ENCODE assay signal across 24 mouse cellular contexts in the genomic region with DNA sequence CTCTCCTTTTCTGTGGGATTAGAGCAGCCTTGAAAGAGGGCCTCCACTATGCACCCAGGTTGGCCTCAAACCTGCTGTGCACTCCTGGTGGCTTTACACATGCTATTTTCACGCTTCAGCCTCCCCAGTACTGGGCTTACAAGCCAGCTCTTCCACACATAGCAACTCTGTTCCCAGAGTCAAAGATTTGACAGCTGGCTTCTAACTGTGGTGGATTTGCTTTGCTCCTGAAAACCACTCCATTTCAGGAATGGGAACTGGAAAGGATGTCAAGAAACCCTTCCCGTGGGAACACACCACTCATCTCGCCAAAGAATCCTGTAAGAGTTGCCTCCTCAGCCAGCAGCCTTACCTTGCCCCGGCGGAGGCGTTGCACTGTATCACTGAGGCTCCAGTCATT. TPM values are rescaled to one million over a fixed set of nuclear protein-coding genes. Genes with fewer than 3 reads are reported as not detected.
"Had no signal": no experiment of that assay in that cellular context is flagged by ENCODE, and none has a peak within 500 bp of the region (broad histone marks: within the 10 kb centered on the region; RNA-seq: fewer than 3 reads in every experiment).

No protein-coding gene starts in this region.

- H3K4me3 ChIP-seq: gastrocnemius, adult 2 months; heart, adult 2 months; heart, embryonic 12.5 days; hindbrain, embryonic 13.5 days; hindbrain, embryonic 15.5 days; layer of hippocampus, adult 2 months; left cerebral cortex, adult 2 months; limb, embryonic 10.5 days; limb, embryonic 12.5 days; liver, embryonic 13.5 days; liver, embryonic 15.5 days had no signal

- H3K9me3 ChIP-seq: heart, embryonic 12.5 days; hindbrain, embryonic 13.5 days; hindbrain, embryonic 15.5 days; limb, embryonic 10.5 days; limb, embryonic 12.5 days; liver, embryonic 13.5 days; liver, embryonic 15.5 days had no signal

- H3K27ac ChIP-seq: gastrocnemius, adult 2 months; heart, adult 2 months; hindbrain, embryonic 13.5 days; hindbrain, embryonic 15.5 days; hindbrain, postnatal 0 days; layer of hippocampus, adult 2 months; left cerebral cortex, adult 2 months; limb, embryonic 10.5 days; limb, embryonic 12.5 days; liver, embryonic 13.5 days; liver, embryonic 15.5 days had no signal

- DNase-seq: gastrocnemius, adult 2 months; gastrocnemius, postnatal 10 days; gastrocnemius, postnatal 25 days; heart, adult 11 months; heart, adult 2 months; heart, postnatal 10 days; heart, postnatal 36 days; kidney, adult 18-20 months; kidney, adult 8-10 months; kidney, postnatal 10 days; kidney, postnatal 25 days; kidney, postnatal 4 days; liver; liver, embryonic 13.5 days had no signal

- H3K4me1 ChIP-seq: heart, embryonic 12.5 days; hindbrain, embryonic 13.5 days; hindbrain, embryonic 15.5 days; limb, embryonic 10.5 days; limb, embryonic 12.5 days had no signal

- H3K27me3 ChIP-seq: heart, embryonic 12.5 days; hindbrain, embryonic 13.5 days; hindbrain, embryonic 15.5 days; limb, embryonic 12.5 days; liver, embryonic 13.5 days; liver, embryonic 15.5 days had no signal

- ATAC-seq: hindbrain, postnatal 0 days; intestine, embryonic 16.5 days had no signal

RNA-seq across cellular contexts. Expression of a gene that starts 45.6 kb away (rescaled TPM):
- total RNA-seq: gastrocnemius, adult 2 months; gastrocnemius, postnatal 10 days; gastrocnemius, postnatal 25 days; heart, adult 2 months; heart, postnatal 36 days had no signal
